Mouse (Mus musculus) MEL (cell line): ENCODE results near the gene Srbd1. TPM values are rescaled to one million over a fixed set of nuclear protein-coding genes. Genes with fewer than 3 reads are reported as not detected.

Experiments used
- DNase-seq: peaks from one replicate; pipeline ENCODE4 v3.0.0; 2011; ENCODE audit warnings: low read depth, low spot score
- H3K27ac ChIP-seq: 2 replicates; pipeline ENCODE4 v1.5.1; 2012; ENCODE audit warnings: low read depth, mild to moderate bottlenecking, control low read depth, low read length, moderate library complexity; ENCODE audit not compliant: control insufficient read depth
- H3K27me3 ChIP-seq, 2 experiments: fragments of 150-350 bp in 1 of 2; sonication (generic) in 1 of 2; 2 replicates each; pipeline ENCODE4 v1.6.1; 2012; ENCODE audit warnings: low read length in 2 of 2, mild to moderate bottlenecking in 2 of 2, improper control_type of control experiment in 1 of 2, moderate library complexity in 1 of 2; ENCODE audit not compliant: insufficient read depth in 2 of 2, control insufficient read depth in 1 of 2
- H3K36me3 ChIP-seq, 2 experiments: 2 replicates each; pipeline ENCODE4 v1.6.1; 2012 to 2014; ENCODE audit warnings: low read length in 2 of 2, improper control_type of control experiment in 1 of 2, inconsistent platforms in 1 of 2, mild to moderate bottlenecking in 1 of 2; ENCODE audit not compliant: insufficient read depth in 2 of 2, control insufficient read depth in 1 of 2
- H3K4me1 ChIP-seq, 2 experiments: fragments of 150-350 bp in 1 of 2; sonication (generic) in 1 of 2; 2 replicates each; pipeline ENCODE4 v1.6.1; 2012; ENCODE audit warnings: low read length in 2 of 2, improper control_type of control experiment in 1 of 2, mild to moderate bottlenecking in 1 of 2; ENCODE audit not compliant: insufficient read depth in 2 of 2, control insufficient read depth in 1 of 2
- H3K4me3 ChIP-seq, 2 experiments: fragments of 150-350 bp in 1 of 2; sonication (generic) in 1 of 2; 2 replicates each; pipeline ENCODE4 v1.5.1; 2012; ENCODE audit warnings: low read depth in 2 of 2, low read length in 2 of 2, mild to moderate bottlenecking in 2 of 2, moderate library complexity in 2 of 2, control low read depth in 1 of 2, improper control_type of control experiment in 1 of 2; ENCODE audit not compliant: control insufficient read depth in 1 of 2, insufficient read depth in 1 of 2
- H3K79me2 ChIP-seq: 2 replicates; pipeline ENCODE4 v1.6.1; 2012; ENCODE audit warnings: mild to moderate bottlenecking, low read length, moderate library complexity; ENCODE audit not compliant: control insufficient read depth, poor library complexity, insufficient read depth
- H3K9ac ChIP-seq: 2 replicates; pipeline ENCODE4 v1.6.1; 2012; ENCODE audit warnings: low read depth, mild to moderate bottlenecking, control low read depth, low read length, moderate library complexity; ENCODE audit not compliant: control insufficient read depth, poor library complexity, severe bottlenecking
- H3K9me3 ChIP-seq: fragments of 150-350 bp; sonication (generic); replicated peaks from 2 replicates; pipeline ENCODE4 v1.6.1; 2012; ENCODE audit warnings: mild to moderate bottlenecking, low read length, improper control_type of control experiment, moderate library complexity; ENCODE audit not compliant: insufficient read depth
- CHD2 ChIP-seq: IDR thresholded peaks from 2 replicates; pipeline ENCODE4 v1.6.1; 2011; ENCODE audit warnings: low read length, improper control_type of control experiment
- CTCF ChIP-seq, 3 experiments: IDR thresholded peaks in 2 of 3; conservative IDR thresholded peaks in 1 of 3; 2 replicates each; pipeline ENCODE4 v1.5.1; 2011 to 2012; ENCODE audit warnings: low read length in 3 of 3, low read depth in 2 of 3, mild to moderate bottlenecking in 2 of 3, improper control_type of control experiment in 1 of 3, inconsistent platforms in 1 of 3, mixed read lengths in 1 of 3, moderate library complexity in 1 of 3; ENCODE audit not compliant: control insufficient read depth in 1 of 3, insufficient read depth in 1 of 3, poor library complexity in 1 of 3, severe bottlenecking in 1 of 3
- GABPA ChIP-seq: IDR thresholded peaks from 2 replicates; pipeline ENCODE4 v1.6.1; 2012; ENCODE audit warnings: low read depth, mild to moderate bottlenecking, inconsistent platforms, low read length, improper control_type of control experiment, moderate library complexity
- JUND ChIP-seq: IDR thresholded peaks from 2 replicates; pipeline ENCODE4 v1.6.1; 2011; ENCODE audit warnings: low read depth, mild to moderate bottlenecking, improper control_type of control experiment, low read length
- MAFK ChIP-seq: IDR thresholded peaks from 2 replicates; pipeline ENCODE4 v1.6.1; 2011; ENCODE audit warnings: low read depth, mild to moderate bottlenecking, low read length, improper control_type of control experiment, borderline replicate concordance
- MAZ ChIP-seq: IDR thresholded peaks from 2 replicates; pipeline ENCODE4 v1.6.1; 2012; ENCODE audit warnings: low read depth, mild to moderate bottlenecking, inconsistent platforms, low read length, improper control_type of control experiment
- MEF2A ChIP-seq: IDR thresholded peaks from 2 replicates; pipeline ENCODE4 v1.6.1; 2014; ENCODE audit warnings: low read depth, mild to moderate bottlenecking, inconsistent platforms, low read length, improper control_type of control experiment; ENCODE audit not compliant: poor library complexity, insufficient replicate concordance, severe bottlenecking; ENCODE audit errors: extremely low read depth
- MXI1 ChIP-seq: IDR thresholded peaks from 2 replicates; pipeline ENCODE4 v1.6.1; 2011; ENCODE audit warnings: mild to moderate bottlenecking, low read depth, low read length, improper control_type of control experiment
- NRF1 ChIP-seq: IDR thresholded peaks from 2 replicates; pipeline ENCODE4 v1.6.1; 2014; ENCODE audit warnings: low read depth, mild to moderate bottlenecking, inconsistent platforms, low read length, improper control_type of control experiment, moderate library complexity; ENCODE audit not compliant: poor library complexity, insufficient read depth, severe bottlenecking
- SIN3A ChIP-seq: IDR thresholded peaks from 2 replicates; pipeline ENCODE4 v1.6.1; 2012; ENCODE audit warnings: low read length, improper control_type of control experiment, inconsistent platforms
- TCF12 ChIP-seq: IDR thresholded peaks from 2 replicates; pipeline ENCODE4 v1.6.1; 2014; ENCODE audit warnings: low read depth, mild to moderate bottlenecking, inconsistent platforms, low read length, improper control_type of control experiment, moderate library complexity
- USF2 ChIP-seq, 2 experiments: IDR thresholded peaks; 2 replicates each; pipeline ENCODE4 v1.6.1; 2011 to 2012; ENCODE audit warnings: improper control_type of control experiment in 2 of 2, low read length in 2 of 2, borderline replicate concordance in 1 of 2, inconsistent platforms in 1 of 2, low read depth in 1 of 2, mild to moderate bottlenecking in 1 of 2; ENCODE audit not compliant: insufficient read depth in 1 of 2
- ZC3H11A ChIP-seq: IDR thresholded peaks from 2 replicates; pipeline ENCODE4 v1.6.1; 2012; ENCODE audit warnings: low read depth, mild to moderate bottlenecking, inconsistent platforms, low read length, improper control_type of control experiment
- polyA plus RNA-seq, 2 experiments: library from polyadenylated mRNA; stranded (reverse) in 1 of 2; unstranded in 1 of 2; fragments of >175 nt in 1 of 2; fragments of >200 nt in 1 of 2; gene quantifications; 2 replicates each; pipeline versions ENCODE4 v1.2.1 to v1.2.4; 2012; ENCODE audit warnings: low replicate concordance in 2 of 2, low read depth in 1 of 2; ENCODE audit not compliant: insufficient read length in 2 of 2, insufficient read depth in 1 of 2, missing spikeins in 1 of 2
- total RNA-seq: library from RNA; depleted of rRNA; stranded (reverse); fragments of 300-350 nt; gene quantifications from 2 replicates; pipeline ENCODE4 v1.2.3, GENCODE M21; 2012

Gene Srbd1
- total and polyA plus RNA-seq, 3 experiments, result 14.9 to 30.5 TPM; not detected in 1

- TF ChIP-seq ZC3H11A, result no peak
Observed at GRCm38 (mm10) chr17:85978876-85979275, 166.1 kb downstream of the Srbd1 start (continued).

GRCm38 (mm10) chr17:85975077-85975476 is 169.9 kb downstream of the Srbd1 start:
- Histone ChIP-seq H3K4me1 (peaks cover 4 to 10% of the 10 kb centered on the region in 2 experiments; a peak in 3 of 4 replicates), H3K9ac (no peak overlapping the region), H3K9me3 (no peaks in the 10 kb centered on the region), H3K79me2 (no peaks in the 10 kb centered on the region), H3K36me3 (peaks cover 0 to 6% of the 10 kb centered on the region in 2 experiments; a peak in 1 of 4 replicates), H3K27me3 (no peaks in the 10 kb centered on the region)
- TF ChIP-seq CTCF (IDR thresholded peaks at IDR 0.05 in 2 of 3, conservative IDR thresholded peaks at IDR 0.05 in 1 of 3; ENCODE audit: control insufficient read depth in 1 of 3, insufficient read depth in 1 of 3, low read depth in 2 of 3, low read length in 3 of 3, poor library complexity in 1 of 3, severe bottlenecking in 1 of 3) (no peak), CHD2 (no peak), MAFK (no peak), TCF12 (no peak), JUND (no peak), USF2 (IDR thresholded peaks at IDR 0.05; ENCODE audit: borderline replicate concordance in 1 of 2, insufficient read depth in 1 of 2, low read depth in 1 of 2, low read length in 2 of 2) (no peak)
- TF ChIP-seq, all 39 proteins: peak for 0
- Histone ChIP-seq H3K4me3 (no peak overlapping the region), H3K27ac (no peak overlapping the region)
- DNase-seq, result no peak

- TF ChIP-seq MXI1, result no peak
- TF ChIP-seq MEF2A, result no peak
- TF ChIP-seq GABPA, result no peak
- no peak for TF ChIP-seq NRF1
- TF ChIP-seq SIN3A, result no peak
- TF ChIP-seq MAZ, result no peak
- H3K36me3 ChIP-seq, result peaks cover 0 to 6% of the 10 kb centered on the region in 2 experiments; a peak in 1 of 4 replicates
- no peak for DNase-seq
- H3K9me3 ChIP-seq, result no peaks in the 10 kb centered on the region
- H3K27me3 ChIP-seq, result no peaks in the 10 kb centered on the region
- H3K4me3 ChIP-seq, result no peak overlapping the region
- peaks cover 4 to 10% of the 10 kb centered on the region in 2 experiments; a peak in 3 of 4 replicates for H3K4me1 ChIP-seq
- no peak overlapping the region for H3K9ac ChIP-seq
- H3K27ac ChIP-seq, result no peak overlapping the region
- no peaks in the 10 kb centered on the region for H3K79me2 ChIP-seq
Observed at GRCm38 (mm10) chr17:85974591-85974990, 170.4 kb downstream of the Srbd1 start.
